Comparison of ENCODE assay signal across 25 mouse cellular contexts in the genomic region with DNA sequence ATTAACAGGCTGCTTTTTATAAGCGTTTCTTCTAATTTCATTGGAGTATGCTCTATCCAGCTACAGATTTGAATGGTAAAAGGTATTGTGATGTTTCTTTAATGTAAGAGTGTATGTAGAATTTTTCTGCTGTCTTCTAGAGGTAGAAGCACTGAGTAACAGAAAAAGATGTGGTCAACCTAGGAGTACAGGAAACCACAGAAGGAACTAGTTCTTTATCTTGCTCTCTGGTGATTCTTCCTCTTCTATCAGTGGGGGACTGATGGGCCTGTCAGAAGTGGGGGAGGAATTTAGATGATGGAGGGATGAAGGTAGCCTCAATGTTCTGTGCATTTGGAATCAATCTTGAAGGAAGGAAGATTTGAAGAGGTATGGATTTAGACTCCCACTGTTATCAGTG.
A peak's percentile ranks its signal among the peaks of the same experiment; 100 is the strongest.
DNase-seq lines count a peak whose midpoint lies in the region; ATAC-seq lines count a peak whose summit lies in the region.
"Had no signal": no experiment of that assay in that cellular context is flagged by ENCODE, and none has a peak within 500 bp of the region (broad histone marks: within the 10 kb centered on the region; RNA-seq: fewer than 3 reads in every experiment).

No protein-coding gene starts in this region.

- H3K27me3 ChIP-seq in splenic B cell, adult 2 months (ENCODE audit: control insufficient read depth, insufficient read depth, low read length, poor library complexity, severe bottlenecking), result no peaks in the 10 kb centered on the region
- H3K27me3 ChIP-seq: limb, embryonic 13.5 days; lung, embryonic 15.5 days; megakaryocyte, embryonic 14.5 days; midbrain, embryonic 13.5 days; neural tube, embryonic 15.5 days had no signal

- H3K36me3 ChIP-seq in splenic B cell, adult 2 months (ENCODE audit: control insufficient read depth, insufficient read depth, low read length, poor library complexity, severe bottlenecking), result no peaks in the 10 kb centered on the region
- H3K36me3 ChIP-seq: limb, embryonic 13.5 days; lung, embryonic 15.5 days; midbrain, embryonic 13.5 days; neural tube, embryonic 15.5 days had no signal

- peak; percentile 12 for DNase-seq in c-Kit-positive CD71-negative TER-119-negative erythroid progenitor cells, embryonic 14.5 days (ENCODE audit: low read depth)
- peak; percentile 13 for DNase-seq in splenic B cell, adult 2 months (ENCODE audit: low read depth, low spot score)
- DNase-seq in kidney, adult 18-20 months, result no peak
- no peak for DNase-seq in adrenal gland, postnatal 25 days
- no peak for DNase-seq in adipocyte (ENCODE audit: low spot score)
- DNase-seq: adrenal gland, postnatal 10 days; cerebellum, adult 11-12 months; cerebellum, adult 9-11 months; heart, postnatal 14 days; kidney, postnatal 14 days; layer of hippocampus, adult 9-11 months; retina, postnatal 1 day; right cerebral cortex, postnatal 25 days; thymus, adult 2 months; thymus, postnatal 4 days had no signal

- peak; percentile 80 for ATAC-seq in CD4-positive, CD25-positive, alpha-beta regulatory T cell, adult 4 months
- ATAC-seq in inflammation-experienced regulatory T-cells, adult 6 months, result peak; percentile 86
- ATAC-seq: forebrain, embryonic 16.5 days; hindbrain, embryonic 16.5 days; intestine, embryonic 16.5 days; midbrain, embryonic 13.5 days had no signal

Comparison
In these comparisons a context has a peak if more than half of its experiments do, and no peak if none do; other contexts are left out.
1. DNase-seq: peak in c-Kit-positive CD71-negative TER-119-negative erythroid progenitor cells, embryonic 14.5 days (single experiment) and splenic B cell, adult 2 months (single experiment); none in kidney, adult 18-20 months (single experiment), adrenal gland, postnatal 25 days (single experiment) and adipocyte (single experiment).